Mouse (Mus musculus) adrenal gland, postnatal 4 days (tissue): ENCODE measurements around the gene Gm21627. TPM values are rescaled to one million over a fixed set of nuclear protein-coding genes. Genes with fewer than 3 reads are reported as not detected.
"Not testable (repeated sequence)": the region's sequence is repeated elsewhere in the genome, so short reads cannot be mapped to it uniquely, and the experiment has no call there.

ENCODE experiments used
- DNase-seq, 2 experiments: peaks; one replicate each; pipeline ENCODE4 v3.0.0; 2021 to 2022; ENCODE audit warnings: low spot score in 2 of 2, mixed read lengths in 2 of 2
- long read RNA-seq, 2 experiments: library from polyadenylated mRNA; stranded (forward); transcript quantifications; one replicate each; pipeline ENCODE4 v2.0.0; 2021
- total RNA-seq, 2 experiments: library from RNA; stranded (reverse); gene quantifications; 2 replicates each; pipeline ENCODE4 v1.2.3; 2021

Gene Gm21627
- not detected for total RNA-seq
- long read RNA-seq, experiment 1: 0 reads
- long read RNA-seq, experiment 2: 0 reads

- DNase-seq: not testable (repeated sequence)
Observed at GRCm38 (mm10) chrY:63228127-63228526, at the start of gene Gm21627. Gene Gm21627 (plus strand): TSS chrY:63228427.
